ENCODE assay signal across 14 mouse cellular contexts in the genomic region with DNA sequence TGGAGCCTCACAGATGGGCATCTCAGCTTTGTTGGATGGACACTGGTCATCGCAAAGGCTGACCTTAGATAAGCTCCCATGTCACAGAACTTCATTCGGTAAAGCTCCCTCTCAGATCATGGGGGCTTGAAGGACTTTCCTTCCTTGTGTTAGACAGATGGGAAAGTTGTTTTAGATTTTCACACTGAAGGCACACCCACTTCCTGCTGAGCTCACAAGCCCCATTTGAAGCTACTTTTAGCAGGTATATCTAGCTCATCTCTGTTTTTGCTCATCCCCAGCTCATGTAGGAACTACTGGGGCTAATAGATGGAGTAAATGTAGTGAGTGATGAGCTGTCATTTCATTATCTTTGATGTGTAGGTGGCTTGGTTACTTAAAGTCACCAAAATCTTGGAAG.
"Had no signal": no experiment of that assay in that cellular context is flagged by ENCODE, and none has a peak within 500 bp of the region (broad histone marks: within the 10 kb centered on the region; RNA-seq: fewer than 3 reads in every experiment).

No protein-coding gene starts in this region.

- H3K9me3 ChIP-seq: midbrain, embryonic 10.5 days; midbrain, embryonic 12.5 days; midbrain, embryonic 15.5 days; neural tube, embryonic 12.5 days; stomach, embryonic 15.5 days had no signal

- H3K4me1 ChIP-seq: midbrain, embryonic 12.5 days; midbrain, embryonic 15.5 days; neural tube, embryonic 12.5 days; stomach, embryonic 15.5 days had no signal

- H3K27ac ChIP-seq: liver, embryonic 14.5 days; midbrain, embryonic 10.5 days; midbrain, embryonic 12.5 days; midbrain, embryonic 15.5 days; neural tube, embryonic 12.5 days; stomach, embryonic 15.5 days; stomach, postnatal 0 days had no signal

- H3K27me3 ChIP-seq: midbrain, embryonic 12.5 days; midbrain, embryonic 15.5 days; neural tube, embryonic 12.5 days; stomach, embryonic 15.5 days had no signal

- DNase-seq: lung, adult 18-20 months; lung, embryonic 14.5 days; lung, postnatal 10 days; lung, postnatal 4 days; thymus, adult 18-20 months; thymus, postnatal 14 days; thymus, postnatal 36 days had no signal

- H3K4me3 ChIP-seq: midbrain, embryonic 10.5 days; midbrain, embryonic 12.5 days; midbrain, embryonic 15.5 days; neural tube, embryonic 12.5 days; stomach, embryonic 15.5 days had no signal

- H3K36me3 ChIP-seq: midbrain, embryonic 10.5 days; midbrain, embryonic 12.5 days; midbrain, embryonic 15.5 days; neural tube, embryonic 12.5 days; stomach, embryonic 15.5 days had no signal
